Mouse (Mus musculus) cerebellum, adult (tissue): Measurements from ENCODE around the gene Ebpl.
"Not testable (repeated sequence)": the region's sequence is repeated elsewhere in the genome, so short reads cannot be mapped to it uniquely, and the experiment has no call there.

ENCODE experiments used
- ATAC-seq: cut with Nextera tagmentation; 2 replicates; pipeline ENCODE4 v1.9.2; 2017; ENCODE audit warnings: mild to moderate bottlenecking, moderate library complexity, mixed read lengths; ENCODE audit not compliant: insufficient number of reproducible peaks, low FRiP score, low TSS enrichment

The Ebpl gene

DNA sequence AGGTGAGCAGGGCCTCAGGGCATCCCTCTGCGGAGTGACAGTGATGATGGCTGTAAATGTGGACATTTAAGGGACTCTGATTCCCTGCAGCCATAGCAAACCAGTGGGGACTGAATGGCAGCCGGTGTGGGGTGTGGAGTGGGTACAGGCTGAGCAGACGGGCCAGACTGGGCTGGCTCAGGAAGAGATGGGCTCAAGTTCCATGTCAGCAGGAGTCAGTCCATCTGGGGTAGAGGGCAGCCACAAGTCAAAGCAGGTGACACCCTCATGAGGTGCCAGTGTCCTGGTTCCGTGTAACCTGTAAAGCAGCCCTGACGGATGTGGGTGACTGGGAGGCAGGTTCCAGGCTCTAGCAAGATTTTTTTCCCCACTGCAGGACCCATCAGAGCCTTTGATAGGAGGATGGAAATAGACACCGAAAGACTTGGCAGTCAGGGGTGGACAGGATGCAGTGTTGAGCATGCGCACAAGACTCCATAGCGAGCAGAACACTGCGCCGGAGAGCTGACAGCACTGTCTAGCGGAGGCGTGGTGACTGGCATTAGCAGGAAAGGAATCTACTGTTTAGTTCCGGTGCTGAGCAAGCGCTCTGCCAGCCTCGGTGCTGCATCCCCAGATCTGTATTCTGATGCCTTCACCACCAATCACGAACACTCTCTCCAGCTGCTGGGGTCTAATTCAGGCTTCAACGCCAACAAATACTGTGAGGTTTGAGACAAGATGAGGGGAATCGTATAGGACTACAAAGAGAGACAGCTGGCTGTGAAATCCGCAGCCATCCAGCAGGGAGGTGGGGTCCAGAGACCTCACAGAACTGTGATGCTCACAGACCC, 32.4 kb downstream of the Ebpl start:
- ATAC-seq, result peak; percentile 88

- not testable (repeated sequence) for ATAC-seq
These were observed 33.2 kb downstream of the Ebpl start for GRCm38 (mm10) chr14:61327007-61327406.

- ATAC-seq, result no peak
These were observed 37.5 kb downstream of the Ebpl start for GRCm38 (mm10) chr14:61322740-61323139.

- no peak for ATAC-seq
These were observed 39.0 kb downstream of the Ebpl start for GRCm38 (mm10) chr14:61321200-61321599.

- ATAC-seq, result no peak
These were observed 39.5 kb downstream of the Ebpl start for GRCm38 (mm10) chr14:61320765-61321164.

- ATAC-seq, result peak; percentile 82; the same call in 1 of the 2 replicates
These were observed 43.4 kb downstream of the Ebpl start for GRCm38 (mm10) chr14:61316861-61317260.

- ATAC-seq, result no peak
These were observed 49.3 kb downstream of the Ebpl start for GRCm38 (mm10) chr14:61310963-61311362.

DNA sequence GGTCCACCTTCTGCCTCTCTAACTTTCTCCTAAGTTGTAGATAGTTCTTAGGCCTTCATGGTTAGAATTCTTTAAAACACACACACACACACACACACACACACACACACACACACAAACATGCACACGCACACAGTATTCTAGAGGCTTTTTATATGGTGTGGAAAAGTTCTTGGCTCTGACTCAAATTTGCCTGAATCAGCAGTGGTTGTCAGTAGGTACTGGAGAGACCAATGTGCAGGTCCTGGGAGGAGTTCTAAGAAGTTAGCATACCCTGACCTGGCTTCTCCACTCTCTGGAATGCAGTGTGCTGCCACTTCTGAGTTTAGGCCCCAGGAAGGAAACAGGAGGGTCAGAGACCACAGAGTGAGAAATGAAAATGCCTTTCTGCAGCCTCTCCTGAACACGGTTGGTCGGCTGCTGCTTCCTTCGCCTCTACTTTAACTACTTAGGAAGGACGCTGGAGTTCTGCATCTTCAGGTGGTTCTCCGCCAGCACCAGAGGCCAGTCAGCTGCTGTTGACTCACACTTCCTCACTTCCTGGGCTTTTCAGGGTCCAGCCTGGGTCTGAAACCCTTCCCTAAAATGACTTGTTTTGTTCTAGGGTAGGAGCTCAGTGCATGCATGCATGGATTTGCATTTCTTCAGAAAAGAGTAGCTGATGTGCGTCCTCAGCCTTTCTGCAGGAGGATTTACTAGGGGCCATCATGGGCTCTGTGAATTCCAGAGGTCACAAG, 50.0 kb downstream of the Ebpl start:
- no peak for ATAC-seq

- ATAC-seq, result no peak
These were observed 50.6 kb downstream of the Ebpl start, which contains the start of gene Arl11 for GRCm38 (mm10) chr14:61309593-61309992. Arl11 (plus strand) TSS chr14:61309753.

- no peak for ATAC-seq
These were observed 56.1 kb downstream of the Ebpl start for GRCm38 (mm10) chr14:61303969-61304609.

DNA sequence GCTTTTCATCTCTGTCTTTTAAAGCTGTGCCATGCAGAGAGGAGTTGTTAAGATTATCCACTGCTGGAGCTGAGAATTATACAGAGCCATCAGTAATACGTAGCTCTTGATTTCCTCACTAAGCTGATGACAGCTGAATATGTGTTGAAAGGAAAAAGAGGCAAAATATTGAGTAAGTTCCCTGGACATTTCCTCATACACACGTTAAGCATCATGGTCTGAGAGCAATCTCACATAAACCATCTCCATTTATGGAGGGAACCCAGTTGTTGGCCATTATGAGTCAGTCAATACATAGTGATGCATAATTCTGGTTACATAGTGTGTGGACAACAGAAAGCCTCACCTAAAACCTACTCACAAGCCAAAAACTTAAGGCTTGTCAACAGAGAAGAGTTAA, 57.8 kb downstream of the Ebpl start:
- no peak for ATAC-seq

DNA sequence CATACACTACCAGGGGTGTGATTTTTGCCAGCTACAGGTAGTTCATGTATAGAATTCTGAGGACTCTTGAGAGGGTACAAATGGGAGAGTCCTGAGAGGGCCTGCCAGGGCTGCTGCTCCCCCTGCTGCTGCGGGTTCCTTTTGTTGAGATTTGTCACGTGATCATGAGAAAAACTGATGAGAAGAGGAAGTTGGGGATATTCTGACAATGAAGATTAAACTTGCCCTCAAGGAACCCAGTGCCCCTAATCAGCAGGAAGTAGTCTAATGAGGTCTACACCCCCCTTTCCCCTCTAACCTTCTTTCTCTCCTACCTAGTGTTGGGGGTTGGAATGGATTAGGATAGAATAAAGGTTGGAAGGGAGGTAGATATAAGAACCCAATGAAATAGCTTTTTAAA, 58.9 kb downstream of the Ebpl start:
- no peak for ATAC-seq

GRCm38 (mm10) chr14:61299810-61300209, 60.4 kb downstream of the Ebpl start:
- ATAC-seq, result no peak

DNA sequence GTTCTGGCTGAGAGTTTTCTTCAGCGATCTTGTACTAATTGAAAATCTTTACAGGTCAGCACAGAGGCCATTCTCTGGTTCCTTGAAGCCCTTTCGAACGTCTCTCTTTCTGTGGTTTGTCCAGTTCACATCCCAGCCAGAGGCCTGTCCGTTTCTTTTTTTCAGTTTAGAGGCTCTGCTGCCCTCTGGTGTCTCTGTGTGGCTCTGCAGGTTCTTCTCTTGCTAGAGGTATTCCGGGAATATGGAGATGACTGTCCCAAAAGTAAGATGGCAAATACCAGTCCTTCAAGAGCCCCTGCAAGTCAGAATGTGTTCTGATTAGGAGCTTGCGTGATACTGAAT, 65.5 kb downstream of the Ebpl start:
- peak; percentile 45; the same call in 1 of the 2 replicates for ATAC-seq

DNA sequence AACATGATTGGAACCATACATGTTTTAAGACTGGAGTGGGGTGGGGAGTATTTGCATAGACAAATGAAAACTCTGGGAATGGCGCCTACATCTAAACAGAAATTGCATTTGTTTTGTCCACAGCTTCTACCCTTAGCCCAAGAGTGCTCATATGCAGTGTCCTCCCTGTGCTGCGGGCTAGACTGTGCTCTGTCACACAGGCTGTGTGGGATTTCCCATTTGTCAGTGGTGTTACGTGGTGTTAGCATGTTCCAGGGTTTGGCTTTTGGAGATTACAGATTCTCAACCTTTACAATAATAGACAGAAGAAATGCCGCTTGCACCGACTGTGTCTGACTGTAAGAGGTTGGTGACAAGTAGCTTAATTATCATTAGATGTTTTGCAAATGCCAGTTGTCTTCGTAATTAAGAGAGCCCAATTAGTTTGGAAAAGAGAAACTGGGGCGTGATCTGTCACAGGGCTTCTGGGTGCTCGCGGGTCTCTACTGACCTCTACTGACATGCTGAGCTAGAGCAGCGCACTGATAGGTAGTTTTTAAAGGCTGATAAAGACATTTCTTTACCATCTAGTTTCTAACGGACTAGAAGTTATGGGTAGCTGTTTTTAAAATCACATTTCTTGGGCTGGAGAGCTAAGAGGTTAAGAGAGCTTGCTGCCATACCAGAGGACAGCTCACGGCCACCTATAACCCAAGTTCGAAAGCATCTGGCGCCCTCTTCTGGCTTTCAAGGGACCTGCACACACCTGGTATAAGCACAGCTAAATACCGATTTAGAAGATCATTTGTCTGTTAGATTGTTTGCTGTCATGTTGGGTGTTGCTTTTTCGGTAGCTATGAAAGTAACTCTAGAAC, 66.1 kb downstream of the Ebpl start:
- peak; percentile 75 for ATAC-seq

GRCm38 (mm10) chr14:61290664-61291063, 69.6 kb downstream of the Ebpl start:
- no peak for ATAC-seq

DNA sequence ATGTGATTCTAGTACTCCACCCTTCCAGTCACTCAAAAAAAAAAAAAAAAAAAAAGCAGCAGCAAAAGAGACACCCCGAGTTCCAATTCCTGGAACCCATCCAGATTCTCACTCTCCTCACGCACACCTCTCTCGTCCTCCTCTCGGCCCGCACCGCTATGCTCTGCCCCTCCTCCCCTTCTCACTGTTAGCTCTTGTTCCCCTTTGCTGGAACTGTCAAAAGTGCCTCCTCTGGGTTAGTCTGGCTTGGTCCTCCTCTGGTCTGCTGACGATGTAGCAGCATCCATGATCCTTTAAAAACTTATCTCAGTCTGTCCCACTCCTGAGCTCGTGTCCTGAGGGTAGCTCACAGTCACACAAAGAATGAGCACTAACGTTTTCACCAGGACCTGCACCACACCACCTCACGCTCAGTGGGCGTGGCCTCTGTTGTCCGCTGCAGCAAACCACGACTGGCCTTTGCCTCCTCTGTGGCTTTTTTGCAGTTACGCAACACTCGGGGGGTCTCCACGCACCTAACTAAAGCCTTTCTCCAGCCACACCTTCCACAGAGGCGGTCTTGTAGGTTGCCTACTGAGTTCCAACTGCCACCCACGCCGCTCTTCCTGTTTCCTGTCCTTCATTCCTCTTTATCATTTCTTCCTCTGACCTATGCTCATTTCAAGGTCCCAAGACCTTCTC, 71.5 kb downstream of the Ebpl start:
- no peak for ATAC-seq
